Mouse (Mus musculus) midbrain, embryonic 14.5 days (tissue): ENCODE data around the gene Tmed8. TPM values are rescaled to one million over a fixed set of nuclear protein-coding genes. Genes with fewer than 3 reads are reported as not detected.
"Not testable (repeated sequence)": the region's sequence is repeated elsewhere in the genome, so short reads cannot be mapped to it uniquely, and the experiment has no call there.

Source experiments
- ATAC-seq: fragments of 200-750 bp; cut with Nextera tagmentation; 2 replicates; pipeline ENCODE4 v1.8.0; 2017; ENCODE audit warnings: moderate number of reproducible peaks, moderate library complexity; ENCODE audit not compliant: low FRiP score, low TSS enrichment
- DNase-seq: peaks from one replicate; pipeline ENCODE4 v3.0.0-alpha.2; 2015
- H3K27ac ChIP-seq: fragments of 300-500 bp; sonication (generic); replicated peaks from 2 replicates; pipeline ENCODE4 v1.5.1; 2014; ENCODE audit warnings: mild to moderate bottlenecking, low read depth, low read length, moderate library complexity
- H3K27me3 ChIP-seq: fragments of 300-500 bp; sonication (generic); 2 replicates; pipeline ENCODE4 v1.6.1; 2014; ENCODE audit warnings: low read length, control low read depth, mixed read lengths; ENCODE audit not compliant: control insufficient read depth, insufficient read depth
- H3K36me3 ChIP-seq: fragments of 300-500 bp; sonication (generic); 2 replicates; pipeline ENCODE4 v1.6.1; 2014; ENCODE audit warnings: low read length, control low read depth; ENCODE audit not compliant: control insufficient read depth, insufficient read depth
- H3K4me1 ChIP-seq: fragments of 300-500 bp; sonication (generic); 2 replicates; pipeline ENCODE4 v1.6.1; 2014; ENCODE audit warnings: mild to moderate bottlenecking, antibody characterized with exemption, low read length, control low read depth; ENCODE audit not compliant: control insufficient read depth, insufficient read depth
- H3K4me2 ChIP-seq: fragments of 300-500 bp; sonication (generic); 2 replicates; pipeline ENCODE4 v1.6.1; 2014; ENCODE audit warnings: mild to moderate bottlenecking, low read length, moderate library complexity
- H3K4me3 ChIP-seq: fragments of 300-500 bp; sonication (generic); replicated peaks from 2 replicates; pipeline ENCODE4 v1.5.1; 2014; ENCODE audit warnings: low read depth, low read length
- H3K9ac ChIP-seq: fragments of 300-500 bp; sonication (generic); replicated peaks from 2 replicates; pipeline ENCODE4 v1.6.1; 2014; ENCODE audit warnings: mild to moderate bottlenecking, low read length, moderate library complexity
- H3K9me3 ChIP-seq: fragments of 300-500 bp; sonication (generic); 2 replicates; pipeline ENCODE4 v1.6.1; 2016; ENCODE audit warnings: low read length, control low read depth, mixed read lengths; ENCODE audit not compliant: control insufficient read depth
- WGBS: fragments of 180-500 bp; shearing (Covaris S2); extraction: QIAGEN DNeasy Blood & Tissue Kit; methylation state at CpG from one replicate; pipeline ENCODE4 v1.1.7; 2014; 5-methylcytosine and 5-hydroxymethylcytosine counted together
- polyA plus RNA-seq: library from polyadenylated mRNA; unstranded; fragments of >200 nt; fragmentation: Nextera tagmentation; extraction: Ambion mirVana; gene quantifications from 2 replicates; pipeline ENCODE4 v1.2.1, GENCODE M21; 2014

Tmed8 gene
- polyA plus RNA-seq, 1 experiment from 2014 or later, result 6.5 TPM

DNA sequence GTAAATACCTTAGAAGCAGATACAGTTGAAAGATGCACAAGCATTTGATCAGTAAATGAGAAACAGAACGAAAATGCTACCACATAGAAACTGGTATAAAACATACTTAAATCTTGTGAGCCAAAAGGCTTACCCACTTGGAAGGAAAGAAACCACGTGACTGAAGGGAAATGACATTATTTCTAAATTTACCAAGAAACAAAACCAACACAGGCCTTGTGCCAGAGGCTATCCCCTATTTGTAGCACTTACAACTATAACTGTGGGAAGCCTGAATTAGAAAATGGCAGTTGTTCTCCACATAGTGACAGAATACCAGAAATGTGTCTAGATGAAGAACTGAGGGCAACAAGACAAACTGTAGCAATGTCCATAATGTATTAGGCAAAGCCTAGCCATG lies 15.8 kb upstream of the Tmed8 start:
- H3K27me3 ChIP-seq, result no peaks in the 10 kb centered on the region

DNA sequence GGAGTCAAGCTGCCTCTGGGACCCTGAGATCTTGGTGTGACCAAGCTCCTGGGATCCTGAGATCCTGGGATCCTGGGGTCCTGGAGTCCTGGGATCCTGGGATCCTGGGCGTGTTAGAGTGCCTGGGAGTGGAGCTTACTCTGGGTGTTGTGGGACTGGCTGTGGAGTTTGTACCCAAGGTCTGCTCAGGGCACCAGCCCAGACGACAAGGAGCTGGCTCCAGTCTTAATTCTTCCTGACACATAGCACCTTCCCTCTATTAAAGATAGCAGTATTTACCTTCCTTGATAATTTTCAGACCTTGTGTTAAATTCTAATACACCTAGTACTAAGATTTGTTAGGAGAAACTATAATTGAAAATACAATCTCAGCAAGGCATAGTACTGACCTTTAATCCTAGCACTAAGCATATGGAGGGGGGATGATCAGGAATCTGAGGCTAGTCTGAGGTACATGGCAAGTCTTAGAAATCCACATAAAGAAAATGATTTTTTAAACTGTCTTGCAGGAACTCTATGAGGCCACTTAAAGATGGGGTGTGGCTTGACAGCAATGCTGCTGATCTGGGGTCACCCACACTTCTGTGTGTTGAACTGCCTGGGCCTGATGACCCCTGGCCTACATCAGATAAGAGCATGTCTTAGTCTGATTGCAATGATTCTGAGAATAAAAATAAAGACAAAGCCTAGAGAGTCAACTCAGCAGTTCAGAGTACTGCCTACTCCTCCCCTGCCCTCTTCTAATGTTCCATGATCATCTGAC lies 12.8 kb upstream of the Tmed8 start:
- Histone ChIP-seq H3K4me2 (no peak overlapping the region), H3K36me3 (no peaks in the 10 kb centered on the region), H3K4me3 (no peak overlapping the region), H3K9ac (no peak overlapping the region), H3K9me3 (no peaks in the 10 kb centered on the region), H3K4me1 (no peaks in the 10 kb centered on the region), H3K27ac (no peak overlapping the region), H3K27me3 (no peaks in the 10 kb centered on the region)
- DNase-seq (no peak), ATAC-seq (no peak)
- 66% methylated on average over 2 of the region's 2 CpGs for WGBS

More for the DNA sequence above, 15.8 kb upstream of the Tmed8 start:
- H3K36me3 ChIP-seq, result no peaks in the 10 kb centered on the region
- H3K9ac ChIP-seq, result no peak overlapping the region
- H3K4me1 ChIP-seq, result no peaks in the 10 kb centered on the region
- H3K9me3 ChIP-seq, result no peaks in the 10 kb centered on the region
- ATAC-seq (no peak), DNase-seq (no peak)
- H3K4me2 ChIP-seq, result no peak overlapping the region
- H3K4me3 ChIP-seq, result no peak overlapping the region
- 73% methylated on average over 2 of the region's 2 CpGs for WGBS
- no peak overlapping the region for H3K27ac ChIP-seq

DNA sequence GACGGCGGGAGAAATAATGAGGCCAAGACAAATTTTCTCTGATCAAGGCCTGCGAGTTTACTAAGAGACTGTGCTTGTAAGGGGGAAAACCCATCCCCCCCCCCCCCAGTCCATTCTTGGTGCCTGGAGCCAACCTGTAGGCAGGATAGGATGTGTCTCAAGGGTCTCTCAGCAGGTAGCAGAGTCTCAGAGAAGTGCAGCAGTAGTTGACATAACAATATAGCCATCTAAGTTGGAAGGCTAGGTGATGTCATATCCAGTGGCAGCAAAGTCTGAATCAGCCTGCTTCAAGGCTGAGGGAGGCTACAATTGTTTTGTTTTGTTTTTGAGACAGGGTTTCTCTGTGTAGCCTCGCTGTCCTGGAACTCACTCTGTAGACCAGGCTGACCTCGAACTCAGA lies 5.5 kb upstream of the Tmed8 start:
- not testable (repeated sequence) for H3K36me3 ChIP-seq, H3K9me3 ChIP-seq, H3K27ac ChIP-seq, H3K9ac ChIP-seq, H3K4me1 ChIP-seq, H3K4me2 ChIP-seq, ATAC-seq, H3K4me3 ChIP-seq, H3K27me3 ChIP-seq, DNase-seq
- WGBS, result 91% methylated on average over 5 of the region's 5 CpGs

DNA sequence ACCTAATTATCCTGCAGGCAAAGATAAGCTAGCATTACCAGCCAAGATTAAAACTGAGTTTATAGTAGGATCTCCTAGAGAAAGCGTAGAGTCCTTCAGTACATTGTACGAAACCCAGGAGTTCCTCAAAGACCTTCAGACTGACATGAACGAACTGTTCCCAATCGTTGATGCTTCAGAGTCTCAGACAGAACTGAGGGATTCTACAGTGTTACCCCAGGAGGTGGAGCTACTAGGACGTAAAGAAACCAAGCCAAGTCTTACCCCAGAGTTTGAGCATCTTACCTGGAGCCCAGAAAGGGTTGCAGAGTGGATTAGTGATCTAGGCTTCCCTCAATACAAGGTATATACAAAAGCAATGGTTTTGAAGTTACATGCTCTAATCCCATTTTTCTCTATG lies 1.4 kb upstream of the Tmed8 start:
- Histone ChIP-seq H3K4me1 (peaks cover 9% of the 10 kb centered on the region), H3K9me3 (no peaks in the 10 kb centered on the region), H3K9ac (no peak overlapping the region), H3K27me3 (no peaks in the 10 kb centered on the region), H3K4me2 (no peak overlapping the region), H3K36me3 (no peaks in the 10 kb centered on the region), H3K4me3 (no peak overlapping the region), H3K27ac (no peak overlapping the region)
- DNase-seq (no peak), ATAC-seq (no peak)
- WGBS, result 78% methylated on average over 5 of the region's 5 CpGs

DNA sequence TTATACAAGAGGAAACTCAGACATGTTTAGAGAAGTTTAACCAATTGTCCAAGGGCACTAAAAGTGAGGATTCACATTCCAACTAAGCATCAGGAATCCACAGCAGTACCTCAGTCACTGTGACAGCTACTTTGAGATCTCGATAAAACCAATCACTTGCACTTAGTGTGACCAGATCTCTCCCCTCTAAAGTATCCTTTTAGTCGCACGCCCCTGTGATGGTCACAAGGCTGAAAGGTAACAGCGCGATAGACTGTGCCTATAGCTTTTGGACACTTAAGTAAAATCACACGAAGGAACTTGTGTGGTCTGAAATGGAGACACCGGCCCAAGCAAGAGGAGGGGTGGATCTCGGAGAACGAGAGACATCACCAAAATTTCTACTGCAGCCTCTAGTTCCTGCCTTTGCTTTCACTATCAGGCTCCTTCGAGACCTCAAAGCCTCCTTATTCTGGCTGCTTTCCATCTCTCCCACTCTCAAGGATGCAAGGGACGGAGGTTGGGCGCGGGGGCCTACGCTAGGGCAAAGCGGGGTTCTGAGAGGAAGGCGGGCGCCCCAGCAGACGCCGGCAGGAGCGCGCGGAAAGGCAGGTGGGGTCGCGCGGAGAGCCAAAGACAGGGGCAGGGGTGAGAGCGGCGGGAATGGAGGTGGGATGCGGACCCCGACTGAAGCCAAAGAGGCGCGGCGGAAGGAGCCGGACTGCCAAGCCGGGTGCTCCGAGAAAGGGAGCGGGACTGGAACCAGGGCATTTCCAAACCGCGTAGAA lies 865 bp downstream of the Tmed8 start, which contains the start of gene Samd15:
TSS of gene Samd15 (plus strand) at position 518 of the 767 bp plus-strand sequence.
- H3K27me3 ChIP-seq, result no peaks in the 10 kb centered on the region
- peak within 1 kb of the TSS; percentile 85 for H3K4me3 ChIP-seq
- peak; percentile 72 for DNase-seq
- H3K9me3 ChIP-seq, result no peaks in the 10 kb centered on the region
- 1% methylated on average over 37 of the region's 38 CpGs for WGBS
- peak within 1 kb of the TSS; percentile 93 for H3K27ac ChIP-seq
- H3K4me1 ChIP-seq, result peaks cover 9% of the 10 kb centered on the region
- H3K36me3 ChIP-seq, result no peaks in the 10 kb centered on the region
- H3K9ac ChIP-seq, result peak within 1 kb of the TSS; percentile 93
- peak; percentile 56 for ATAC-seq
- H3K4me2 ChIP-seq, result peak within 1 kb of the TSS; percentile 80

DNA sequence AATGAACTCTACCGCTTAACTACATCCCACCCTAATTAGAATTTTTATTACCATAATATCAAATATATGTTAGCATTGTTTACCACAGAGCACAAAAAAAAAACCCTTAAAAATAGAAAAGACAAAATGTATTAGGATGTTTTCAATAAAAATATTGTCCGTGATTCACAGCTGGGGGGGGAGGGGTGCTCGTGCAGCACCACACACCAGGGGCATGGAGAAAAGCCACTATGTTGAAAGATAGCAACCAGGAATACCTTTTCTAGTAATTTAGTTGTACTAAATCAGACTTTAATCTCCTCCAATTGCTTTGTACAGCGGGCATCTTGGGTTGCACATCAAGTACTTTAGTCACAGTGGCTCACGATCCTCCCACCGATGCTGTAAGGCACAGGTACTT lies 1.5 kb downstream of the Tmed8 start:
- H3K9ac ChIP-seq, result peak overlapping the region; percentile 93
- peak overlapping the region; percentile 85 for H3K4me3 ChIP-seq
- no peak overlapping the region for H3K27ac ChIP-seq
- DNase-seq (no peak), ATAC-seq (no peak)
- H3K36me3 ChIP-seq, result no peaks in the 10 kb centered on the region
- peak overlapping the region; percentile 80 for H3K4me2 ChIP-seq
- 42% methylated on average over 6 of the region's 6 CpGs for WGBS
- no peaks in the 10 kb centered on the region for H3K9me3 ChIP-seq
- H3K27me3 ChIP-seq, result no peaks in the 10 kb centered on the region
- peaks cover 9% of the 10 kb centered on the region for H3K4me1 ChIP-seq

DNA sequence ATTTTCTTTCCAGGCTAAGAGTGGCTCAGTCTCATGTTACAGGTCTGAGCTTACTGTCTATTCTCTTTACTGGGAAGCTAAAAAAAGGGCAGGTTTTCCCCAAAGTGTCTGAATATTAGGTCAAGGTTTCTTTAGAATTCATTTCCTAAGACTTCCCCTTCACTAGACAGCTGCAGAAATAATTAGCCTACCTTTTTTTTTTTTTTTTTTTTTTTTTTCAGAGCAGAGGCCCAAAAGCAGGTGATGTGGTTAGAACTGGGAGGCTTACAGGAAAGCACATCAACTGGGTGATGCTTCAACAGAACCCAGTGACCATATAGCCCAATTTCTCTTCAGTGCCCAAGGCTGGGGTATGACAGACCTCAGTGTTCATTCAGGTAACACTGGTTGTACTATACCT lies 3.9 kb downstream of the Tmed8 start:
- Histone ChIP-seq H3K4me2 (no peak overlapping the region), H3K27ac (no peak overlapping the region), H3K4me3 (no peak overlapping the region), H3K9me3 (no peaks in the 10 kb centered on the region), H3K9ac (no peak overlapping the region), H3K36me3 (no peaks in the 10 kb centered on the region), H3K27me3 (no peaks in the 10 kb centered on the region), H3K4me1 (peaks cover 9% of the 10 kb centered on the region)
- DNase-seq, result no peak
- no peak for ATAC-seq

DNA sequence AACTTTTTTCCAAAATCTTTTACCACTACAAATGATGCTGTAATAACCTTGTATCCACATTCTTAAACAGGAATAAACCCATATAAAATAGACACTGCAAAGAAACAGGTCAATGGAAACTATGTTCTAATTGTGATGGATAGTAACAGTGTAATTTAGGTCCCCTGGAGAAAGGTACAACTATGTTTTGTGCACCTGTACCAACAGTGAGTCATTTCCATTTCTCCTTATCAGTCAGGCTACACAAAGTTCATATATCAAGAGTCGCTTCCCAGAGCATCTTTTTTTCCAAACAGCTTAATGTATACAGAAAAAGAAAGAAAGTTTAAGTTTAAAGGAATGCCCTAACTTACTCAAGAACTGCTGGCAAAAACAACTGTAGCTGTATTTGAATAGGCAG lies 5.2 kb downstream of the Tmed8 start:
- Histone ChIP-seq H3K4me3 (no peak overlapping the region), H3K4me1 (peaks cover 9% of the 10 kb centered on the region; the same call in 1 of the 2 replicates), H3K4me2 (no peak overlapping the region), H3K27ac (no peak overlapping the region), H3K27me3 (no peaks in the 10 kb centered on the region), H3K36me3 (no peaks in the 10 kb centered on the region), H3K9ac (no peak overlapping the region), H3K9me3 (no peaks in the 10 kb centered on the region)
- 89% methylated on average over 1 of the region's 1 CpGs for WGBS
- DNase-seq (no peak), ATAC-seq (no peak)

DNA sequence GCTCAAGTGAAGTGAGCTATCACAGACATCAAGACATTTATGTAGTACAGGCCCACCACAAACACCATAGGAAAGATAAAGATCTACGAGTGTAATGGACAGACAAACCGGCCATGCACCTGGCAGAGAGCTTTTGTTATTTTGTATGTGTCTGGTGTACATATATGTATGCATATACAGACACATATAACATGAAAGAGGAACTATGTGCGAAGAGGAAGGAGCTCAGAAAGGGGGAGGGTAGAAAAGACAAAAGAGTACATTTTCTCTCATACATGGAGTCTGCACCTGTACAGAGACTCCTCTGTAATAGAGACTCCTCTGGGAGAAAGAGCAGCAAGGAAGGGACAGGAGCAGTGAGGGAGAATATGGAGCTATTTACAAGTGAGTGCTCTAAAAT lies 7.2 kb downstream of the Tmed8 start:
- Histone ChIP-seq H3K27ac (no peak overlapping the region), H3K4me3 (no peak overlapping the region), H3K9ac (no peak overlapping the region), H3K36me3 (no peaks in the 10 kb centered on the region), H3K4me1 (no peaks in the 10 kb centered on the region), H3K4me2 (no peak overlapping the region), H3K27me3 (no peaks in the 10 kb centered on the region), H3K9me3 (no peaks in the 10 kb centered on the region)
- 91% methylated on average over 3 of the region's 3 CpGs for WGBS
- no peak for DNase-seq
- no peak for ATAC-seq
